Mouse (Mus musculus): ENCODE measurements around the gene Dkk3. TPM values are rescaled to one million over a fixed set of nuclear protein-coding genes. Genes with fewer than 3 reads are reported as not detected.

Gene Dkk3
- polyA plus RNA-seq, 1 experiment = 148 TPM

DNA sequence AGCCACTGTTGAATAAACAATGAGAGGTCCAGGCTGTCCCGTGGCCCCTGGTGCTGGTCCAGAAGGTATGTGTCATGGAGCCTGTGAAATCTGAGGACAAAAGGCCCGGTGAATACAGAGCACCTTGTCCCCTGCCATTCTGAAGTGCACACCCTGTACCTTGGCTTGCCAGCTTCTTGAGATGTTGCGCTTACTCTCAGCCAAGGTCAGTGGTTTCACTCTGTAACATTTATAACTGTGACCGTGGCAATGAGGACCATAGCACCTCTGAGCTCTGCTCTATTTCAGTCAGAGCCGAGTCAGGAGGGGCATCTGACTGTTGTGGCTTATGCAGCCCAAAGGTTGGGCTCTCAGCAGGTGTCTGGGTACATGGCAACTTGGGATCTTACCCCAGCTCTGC is 35.4 kb upstream of the Dkk3 start:
- H3K27ac ChIP-seq (ENCODE audit: insufficient read depth, low read length) = no peak overlapping the region
- H3K4me1 ChIP-seq (ENCODE audit: control insufficient read depth, insufficient read depth, low read length) = no peaks in the 10 kb centered on the region
- TF ChIP-seq POLR2A (IDR thresholded peaks at IDR 0.05; ENCODE audit: low read depth, low read length) = no peak
- no peak for TF ChIP-seq CTCF (IDR thresholded peaks at IDR 0.05; ENCODE audit: borderline replicate concordance, insufficient read depth, low read length)
- no peak overlapping the region for H3K4me3 ChIP-seq (ENCODE audit: insufficient read depth, low read length)

DNA sequence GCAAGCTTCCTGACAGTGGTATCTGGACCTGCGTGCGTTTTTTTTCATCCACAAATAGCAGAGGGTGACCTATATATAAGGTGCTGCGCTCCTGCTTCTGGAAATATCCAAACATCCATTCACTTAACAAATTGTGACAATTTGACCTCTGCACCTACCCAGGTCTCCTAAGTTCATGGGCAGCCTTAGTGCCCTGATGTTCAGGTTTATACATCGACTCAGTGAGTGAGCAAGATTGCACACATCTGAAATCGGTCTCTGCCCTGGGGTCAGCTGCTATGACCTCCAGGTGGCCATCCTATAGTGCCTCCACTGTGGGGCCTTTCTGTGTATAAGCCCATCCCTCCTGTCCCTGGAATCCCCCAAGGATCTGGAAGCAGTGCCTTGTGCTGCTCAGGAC is 33.9 kb upstream of the Dkk3 start:
- H3K4me3 ChIP-seq (ENCODE audit: insufficient read depth, low read length) = no peak overlapping the region
- no peak overlapping the region for H3K27ac ChIP-seq (ENCODE audit: insufficient read depth, low read length)
- no peaks in the 10 kb centered on the region for H3K4me1 ChIP-seq (ENCODE audit: control insufficient read depth, insufficient read depth, low read length)
- TF ChIP-seq CTCF (IDR thresholded peaks at IDR 0.05; ENCODE audit: borderline replicate concordance, insufficient read depth, low read length) = no peak
- TF ChIP-seq POLR2A (IDR thresholded peaks at IDR 0.05; ENCODE audit: low read depth, low read length) = no peak

DNA sequence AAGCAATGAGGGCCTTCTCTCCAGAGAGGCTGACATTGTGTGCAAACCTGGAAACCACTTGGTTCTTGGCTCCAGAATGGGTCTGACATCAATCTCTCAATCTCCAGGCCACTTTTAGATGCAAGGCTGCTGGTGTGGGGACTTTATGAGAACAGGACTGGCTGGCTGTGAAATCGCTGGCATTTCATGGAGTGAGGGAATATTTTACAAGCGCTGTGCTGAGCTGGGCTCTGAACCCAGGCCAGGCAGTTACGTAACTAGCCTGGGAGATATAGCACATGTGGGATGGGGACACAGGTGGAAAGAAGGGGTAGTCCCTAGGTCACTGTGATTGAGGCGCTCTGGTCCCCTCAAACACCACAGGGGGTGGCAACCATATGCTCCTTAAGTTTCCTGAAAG is 33.4 kb upstream of the Dkk3 start:
- Histone ChIP-seq H3K27ac (ENCODE audit: insufficient read depth, low read length) (no peak overlapping the region), H3K4me3 (ENCODE audit: insufficient read depth, low read length) (no peak overlapping the region), H3K4me1 (ENCODE audit: control insufficient read depth, insufficient read depth, low read length) (no peaks in the 10 kb centered on the region)
- TF ChIP-seq POLR2A (IDR thresholded peaks at IDR 0.05; ENCODE audit: low read depth, low read length) = no peak
- TF ChIP-seq CTCF (IDR thresholded peaks at IDR 0.05; ENCODE audit: borderline replicate concordance, insufficient read depth, low read length) = no peak

DNA sequence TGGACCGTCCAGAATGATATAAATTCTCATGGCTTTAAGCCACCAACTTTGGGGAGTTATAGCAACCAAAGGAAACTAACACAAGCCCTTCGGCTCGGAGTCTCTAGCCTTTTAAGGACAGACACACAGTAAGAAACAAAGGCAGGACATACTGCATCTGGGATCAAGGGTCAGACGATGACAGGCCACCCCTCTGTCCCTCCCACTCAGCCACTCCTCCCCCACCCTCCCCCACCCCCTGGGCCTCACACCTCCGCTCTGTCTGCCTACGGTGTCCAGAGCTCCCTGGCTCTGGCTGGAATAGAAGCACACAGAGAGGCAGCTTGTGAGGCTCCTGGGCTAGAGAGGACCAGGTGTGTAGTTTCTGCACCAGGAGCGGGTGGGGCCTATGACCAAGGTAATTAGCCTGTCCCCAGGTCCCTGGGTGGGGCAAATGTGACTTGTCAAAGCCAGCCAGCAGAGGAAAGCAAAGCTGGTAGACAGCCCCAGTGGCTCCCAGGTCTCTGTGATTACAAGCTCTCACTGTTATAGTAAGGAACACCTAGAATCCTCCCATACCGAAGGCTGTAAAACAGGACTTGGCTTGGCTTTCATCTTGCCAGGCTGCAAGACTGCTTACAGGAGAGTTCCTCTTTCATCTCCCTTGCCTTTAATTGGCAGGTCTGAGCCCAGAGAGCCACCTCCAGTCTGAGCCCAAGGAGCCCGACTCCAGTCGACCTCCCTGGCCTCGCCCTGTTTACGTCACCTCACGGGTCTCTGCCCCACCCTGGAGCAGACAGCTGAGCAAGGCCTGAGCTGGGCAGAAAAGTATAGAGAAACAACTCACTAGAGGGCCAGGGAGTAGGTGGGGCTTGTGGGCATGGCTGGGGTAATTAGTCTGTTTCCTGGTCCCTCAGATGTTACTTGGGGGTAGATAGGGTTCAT is 28.9 kb upstream of the Dkk3 start:
- Histone ChIP-seq H3K27ac (ENCODE audit: insufficient read depth, low read length) (no peak overlapping the region), H3K4me1 (ENCODE audit: control insufficient read depth, insufficient read depth, low read length) (no peaks in the 10 kb centered on the region), H3K4me3 (ENCODE audit: insufficient read depth, low read length) (no peak overlapping the region)
- TF ChIP-seq POLR2A (IDR thresholded peaks at IDR 0.05; ENCODE audit: low read depth, low read length) (no peak), CTCF (IDR thresholded peaks at IDR 0.05; ENCODE audit: borderline replicate concordance, insufficient read depth, low read length) (no peak)

DNA sequence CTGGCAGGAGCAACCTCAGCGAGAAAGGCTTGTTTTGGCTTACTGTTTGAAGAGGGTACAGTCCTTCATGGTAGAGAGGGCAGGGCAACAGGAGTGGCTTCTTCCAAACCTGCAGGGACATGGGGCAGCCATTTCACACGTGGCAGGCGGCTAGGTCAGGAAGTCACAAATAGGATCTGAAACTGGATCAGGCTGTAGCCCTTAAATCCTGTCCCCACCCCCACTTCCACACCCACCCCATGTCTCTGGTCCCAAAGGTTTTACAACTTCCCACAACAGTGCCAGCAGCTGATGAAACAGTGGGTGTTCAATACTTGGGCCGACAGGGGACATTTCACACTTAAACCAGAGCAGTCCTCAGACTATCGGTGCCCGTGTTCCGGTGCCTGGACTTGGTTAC is 28.0 kb upstream of the Dkk3 start:
- no peak overlapping the region for H3K27ac ChIP-seq (ENCODE audit: insufficient read depth, low read length)
- TF ChIP-seq POLR2A (IDR thresholded peaks at IDR 0.05; ENCODE audit: low read depth, low read length) (no peak), CTCF (IDR thresholded peaks at IDR 0.05; ENCODE audit: borderline replicate concordance, insufficient read depth, low read length) (no peak)
- H3K4me1 ChIP-seq (ENCODE audit: control insufficient read depth, insufficient read depth, low read length) = no peaks in the 10 kb centered on the region
- H3K4me3 ChIP-seq (ENCODE audit: insufficient read depth, low read length) = no peak overlapping the region

DNA sequence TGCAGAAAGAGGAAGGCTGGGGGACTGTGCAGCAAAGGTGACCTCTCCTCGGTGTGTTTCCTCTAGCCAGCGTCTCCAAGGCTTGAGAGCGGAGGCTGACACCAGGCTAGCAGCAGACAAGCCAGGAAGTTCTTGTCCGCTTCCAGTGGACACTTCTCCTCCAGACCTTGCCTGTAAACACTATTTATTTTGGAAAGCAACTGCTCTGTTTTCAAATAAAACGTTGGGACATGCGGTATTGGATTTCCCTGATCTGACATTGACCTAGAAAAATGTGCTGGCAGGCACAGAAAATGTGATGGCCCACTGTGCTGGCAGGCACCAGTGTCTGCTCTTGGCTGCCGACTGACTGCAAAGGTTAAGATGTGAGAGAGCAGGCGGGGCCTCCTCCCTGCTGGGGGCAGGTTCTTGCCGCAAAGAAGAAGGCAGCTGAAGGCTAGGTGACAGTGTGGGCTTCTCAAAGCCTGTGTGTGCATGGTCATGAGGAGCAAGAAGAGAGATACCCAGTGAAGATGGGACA is 26.4 kb upstream of the Dkk3 start:
- Histone ChIP-seq H3K4me3 (ENCODE audit: insufficient read depth, low read length) (no peak overlapping the region), H3K27ac (ENCODE audit: insufficient read depth, low read length) (no peak overlapping the region), H3K4me1 (ENCODE audit: control insufficient read depth, insufficient read depth, low read length) (no peaks in the 10 kb centered on the region)
- TF ChIP-seq POLR2A (IDR thresholded peaks at IDR 0.05; ENCODE audit: low read depth, low read length) (no peak), CTCF (IDR thresholded peaks at IDR 0.05; ENCODE audit: borderline replicate concordance, insufficient read depth, low read length) (no peak)

DNA sequence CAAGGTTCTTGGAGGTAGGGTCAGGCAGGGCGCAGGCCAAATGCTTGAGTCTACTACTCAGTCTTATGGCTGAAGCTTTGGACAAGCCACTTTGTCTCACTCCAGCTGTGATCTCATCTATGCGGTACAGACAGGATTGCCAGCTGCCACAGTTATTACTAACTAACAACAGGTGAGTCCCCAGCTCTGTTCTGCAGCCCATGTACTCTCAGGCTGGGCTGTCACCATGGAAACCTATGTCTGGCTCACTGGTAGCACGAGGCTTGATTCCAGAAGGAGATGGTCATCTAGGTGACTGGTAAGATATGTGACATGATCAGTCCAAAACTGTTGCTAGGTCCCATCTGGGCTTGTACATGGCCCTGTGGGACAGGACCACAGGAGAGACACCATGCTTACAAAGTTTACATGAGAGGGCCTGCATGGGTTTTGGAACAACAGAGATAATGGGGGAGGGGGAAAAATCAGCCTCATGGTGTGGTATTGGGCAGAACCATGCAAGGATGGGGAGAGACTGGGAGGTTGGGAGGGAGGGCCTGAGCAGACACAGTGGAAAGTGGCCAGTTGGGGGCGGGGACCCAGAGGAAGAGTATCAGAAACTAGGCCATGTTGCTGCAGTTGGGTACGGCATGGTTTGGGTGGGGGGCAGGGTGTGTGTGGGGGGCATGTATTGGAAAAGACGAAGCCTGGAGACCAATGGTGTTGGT is 25.8 kb upstream of the Dkk3 start:
- no peak overlapping the region for H3K27ac ChIP-seq (ENCODE audit: insufficient read depth, low read length)
- H3K4me3 ChIP-seq (ENCODE audit: insufficient read depth, low read length) = no peak overlapping the region
- no peaks in the 10 kb centered on the region for H3K4me1 ChIP-seq (ENCODE audit: control insufficient read depth, insufficient read depth, low read length)
- no peak for TF ChIP-seq CTCF (IDR thresholded peaks at IDR 0.05; ENCODE audit: borderline replicate concordance, insufficient read depth, low read length)
- no peak for TF ChIP-seq POLR2A (IDR thresholded peaks at IDR 0.05; ENCODE audit: low read depth, low read length)

DNA sequence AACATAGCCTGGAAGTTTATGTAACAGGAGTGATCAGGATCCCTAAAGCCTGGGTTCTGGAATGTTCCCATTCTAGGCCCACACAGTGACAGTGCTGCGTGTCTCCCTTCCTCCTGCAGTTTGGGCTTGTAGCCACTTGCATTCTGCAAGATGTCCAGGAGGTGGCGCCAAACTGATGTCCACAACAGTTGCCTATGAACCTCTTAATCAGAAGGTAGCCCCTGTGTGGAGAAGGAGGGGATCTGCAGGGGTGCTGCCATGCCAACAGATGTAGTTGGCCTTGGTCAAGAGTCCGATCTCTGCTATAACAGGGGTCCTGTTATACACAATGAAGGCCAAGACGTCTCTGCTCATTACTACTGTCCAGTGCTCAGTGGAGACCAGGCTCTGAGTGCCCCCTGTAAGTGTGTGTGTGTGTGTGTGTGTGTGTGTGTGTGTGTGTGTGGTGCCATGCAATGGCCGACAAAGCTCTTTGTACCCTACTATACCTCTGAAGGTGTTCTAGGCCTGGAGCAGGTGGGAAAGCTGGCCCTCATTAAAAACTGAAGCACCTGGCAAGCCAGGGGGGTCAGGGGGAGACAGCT is 24.5 kb upstream of the Dkk3 start:
- H3K4me1 ChIP-seq (ENCODE audit: control insufficient read depth, insufficient read depth, low read length) = no peaks in the 10 kb centered on the region
- TF ChIP-seq POLR2A (IDR thresholded peaks at IDR 0.05; ENCODE audit: low read depth, low read length) (no peak), CTCF (IDR thresholded peaks at IDR 0.05; ENCODE audit: borderline replicate concordance, insufficient read depth, low read length) (peak; percentile 91)
- no peak overlapping the region for H3K27ac ChIP-seq (ENCODE audit: insufficient read depth, low read length)
- H3K4me3 ChIP-seq (ENCODE audit: insufficient read depth, low read length) = no peak overlapping the region

DNA sequence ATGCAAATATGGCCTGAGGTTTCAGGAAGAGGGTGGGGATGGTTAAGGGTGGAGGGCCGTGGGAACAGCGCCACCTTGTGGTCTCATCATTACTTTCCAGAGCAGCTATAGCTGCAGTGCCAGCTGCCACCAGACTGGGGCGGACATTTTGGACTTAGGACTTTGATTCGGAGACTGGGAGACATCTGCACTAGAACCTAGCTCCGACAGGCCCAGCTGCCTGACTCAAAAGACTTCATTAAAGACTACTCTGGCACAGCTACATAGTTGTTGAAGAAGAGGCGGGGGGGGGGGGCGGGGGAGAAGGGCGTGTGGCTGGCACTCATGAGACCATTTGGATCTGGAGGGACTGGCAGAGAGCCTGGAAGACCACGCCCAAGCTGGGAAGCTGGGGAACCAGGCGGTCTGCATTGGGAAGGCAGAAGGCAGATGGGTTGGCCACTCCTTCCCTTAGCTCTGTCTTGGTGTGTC is 21.4 kb upstream of the Dkk3 start:
- TF ChIP-seq POLR2A (IDR thresholded peaks at IDR 0.05; ENCODE audit: low read depth, low read length) (no peak), CTCF (IDR thresholded peaks at IDR 0.05; ENCODE audit: borderline replicate concordance, insufficient read depth, low read length) (peak; percentile 98)
- no peak overlapping the region for H3K27ac ChIP-seq (ENCODE audit: insufficient read depth, low read length)
- H3K4me3 ChIP-seq (ENCODE audit: insufficient read depth, low read length) = no peak overlapping the region
- H3K4me1 ChIP-seq (ENCODE audit: control insufficient read depth, insufficient read depth, low read length) = no peaks in the 10 kb centered on the region
